Mouse (Mus musculus): ENCODE measurements around the gene Asic3. TPM values are rescaled to one million over a fixed set of nuclear protein-coding genes. Genes with fewer than 3 reads are reported as not detected.

Gene Asic3
- polyA plus RNA-seq, 1 experiment from 2014 or later = 0.58 TPM

- peaks cover 19% of the 10 kb centered on the region for H3K36me3 ChIP-seq (ENCODE audit: control insufficient read depth, insufficient read depth, low read length)
- 71% methylated on average over 3 of the region's 3 CpGs for WGBS
- H3K27me3 ChIP-seq (ENCODE audit: control insufficient read depth, insufficient read depth, low read length) = no peaks in the 10 kb centered on the region
- H3K4me3 ChIP-seq (ENCODE audit: low read depth, low read length) = no peak overlapping the region
- H3K4me2 ChIP-seq (ENCODE audit: low read depth, low read length) = no peak overlapping the region
- no peaks in the 10 kb centered on the region for H3K9me3 ChIP-seq (ENCODE audit: control insufficient read depth, low read length)
- H3K27ac ChIP-seq (ENCODE audit: low read depth, low read length) = no peak overlapping the region
- H3K9ac ChIP-seq (replicated peaks; ENCODE audit: low read depth, low read length) = no peak overlapping the region
- ATAC-seq (ENCODE audit: low read depth) = no peak
- H3K4me1 ChIP-seq (ENCODE audit: control insufficient read depth, insufficient read depth, low read length) = no peaks in the 10 kb centered on the region
Measured at GRCm38 (mm10) chr5:24405389-24405876, 7.8 kb upstream of the Asic3 start.

GRCm38 (mm10) chr5:24408651-24409050, 4.5 kb upstream of the Asic3 start:
- Histone ChIP-seq H3K27me3 (ENCODE audit: control insufficient read depth, insufficient read depth, low read length) (no peaks in the 10 kb centered on the region), H3K9ac (replicated peaks; ENCODE audit: low read depth, low read length) (no peak overlapping the region), H3K4me3 (ENCODE audit: low read depth, low read length) (no peak overlapping the region), H3K4me2 (ENCODE audit: low read depth, low read length) (no peak overlapping the region), H3K27ac (ENCODE audit: low read depth, low read length) (no peak overlapping the region), H3K4me1 (ENCODE audit: control insufficient read depth, insufficient read depth, low read length) (no peaks in the 10 kb centered on the region), H3K36me3 (ENCODE audit: control insufficient read depth, insufficient read depth, low read length) (peaks cover 12% of the 10 kb centered on the region; the same call in 1 of the 2 replicates), H3K9me3 (ENCODE audit: control insufficient read depth, low read length) (no peaks in the 10 kb centered on the region)
- no peak for ATAC-seq (ENCODE audit: low read depth)
- 93% methylated on average over 13 of the region's 13 CpGs for WGBS

- Histone ChIP-seq H3K36me3 (ENCODE audit: control insufficient read depth, insufficient read depth, low read length) (peaks cover 12% of the 10 kb centered on the region; the same call in 1 of the 2 replicates), H3K27ac (ENCODE audit: low read depth, low read length) (no peak overlapping the region), H3K9me3 (ENCODE audit: control insufficient read depth, low read length) (no peaks in the 10 kb centered on the region), H3K4me3 (ENCODE audit: low read depth, low read length) (no peak overlapping the region), H3K9ac (replicated peaks; ENCODE audit: low read depth, low read length) (no peak overlapping the region), H3K4me2 (ENCODE audit: low read depth, low read length) (no peak overlapping the region), H3K4me1 (ENCODE audit: control insufficient read depth, insufficient read depth, low read length) (no peaks in the 10 kb centered on the region), H3K27me3 (ENCODE audit: control insufficient read depth, insufficient read depth, low read length) (no peaks in the 10 kb centered on the region)
- WGBS = 88% methylated on average over 2 of the region's 2 CpGs
- ATAC-seq (ENCODE audit: low read depth) = no peak
Measured at GRCm38 (mm10) chr5:24409466-24409865, 3.7 kb upstream of the Asic3 start.

GRCm38 (mm10) chr5:24412063-24412462, 1.1 kb upstream of the Asic3 start:
- ATAC-seq (ENCODE audit: low read depth) = no peak

GRCm38 (mm10) chr5:24413938-24414337, 746 bp downstream of the Asic3 start:
- ATAC-seq (ENCODE audit: low read depth) = no peak
- Histone ChIP-seq H3K36me3 (ENCODE audit: control insufficient read depth, insufficient read depth, low read length) (0 out of 2 replicates have a peak, but pooled peaks cover 6% of the 10 kb centered on the region), H3K27me3 (ENCODE audit: control insufficient read depth, insufficient read depth, low read length) (no peaks in the 10 kb centered on the region), H3K27ac (ENCODE audit: low read depth, low read length) (no peak overlapping the region), H3K9me3 (ENCODE audit: control insufficient read depth, low read length) (no peaks in the 10 kb centered on the region), H3K4me3 (ENCODE audit: low read depth, low read length) (no peak overlapping the region), H3K4me2 (ENCODE audit: low read depth, low read length) (no peak overlapping the region), H3K9ac (replicated peaks; ENCODE audit: low read depth, low read length) (no peak overlapping the region), H3K4me1 (ENCODE audit: control insufficient read depth, insufficient read depth, low read length) (0 out of 2 replicates have a peak, but pooled peaks cover 8% of the 10 kb centered on the region)
- 85% methylated on average over 13 of the region's 13 CpGs for WGBS

More at GRCm38 (mm10) chr5:24412063-24412462, 1.1 kb upstream of the Asic3 start:
- H3K9me3 ChIP-seq (ENCODE audit: control insufficient read depth, low read length) = no peaks in the 10 kb centered on the region
- H3K27ac ChIP-seq (ENCODE audit: low read depth, low read length) = no peak overlapping the region
- 0 out of 2 replicates have a peak, but pooled peaks cover 8% of the 10 kb centered on the region for H3K4me1 ChIP-seq (ENCODE audit: control insufficient read depth, insufficient read depth, low read length)
- no peaks in the 10 kb centered on the region for H3K27me3 ChIP-seq (ENCODE audit: control insufficient read depth, insufficient read depth, low read length)
- 87% methylated on average over 2 of the region's 2 CpGs for WGBS
- H3K4me2 ChIP-seq (ENCODE audit: low read depth, low read length) = no peak overlapping the region
- H3K9ac ChIP-seq (replicated peaks; ENCODE audit: low read depth, low read length) = no peak overlapping the region
- peaks cover 10% of the 10 kb centered on the region; the same call in 1 of the 2 replicates for H3K36me3 ChIP-seq (ENCODE audit: control insufficient read depth, insufficient read depth, low read length)
- no peak overlapping the region for H3K4me3 ChIP-seq (ENCODE audit: low read depth, low read length)

- peak overlapping the region; percentile 23; the same call in 1 of the 2 replicates for H3K4me2 ChIP-seq (ENCODE audit: low read depth, low read length)
- H3K36me3 ChIP-seq (ENCODE audit: control insufficient read depth, insufficient read depth, low read length) = peaks cover 7% of the 10 kb centered on the region; the same call in 1 of the 2 replicates
- 0 out of 2 replicates have a peak, but pooled peaks cover 8% of the 10 kb centered on the region for H3K4me1 ChIP-seq (ENCODE audit: control insufficient read depth, insufficient read depth, low read length)
- no peak overlapping the region for H3K9ac ChIP-seq (replicated peaks; ENCODE audit: low read depth, low read length)
- no peaks in the 10 kb centered on the region for H3K27me3 ChIP-seq (ENCODE audit: control insufficient read depth, insufficient read depth, low read length)
- WGBS = 4% methylated on average over 21 of the region's 21 CpGs
- peak; percentile 78 for ATAC-seq (ENCODE audit: low read depth)
- H3K4me3 ChIP-seq (ENCODE audit: low read depth, low read length) = no peak overlapping the region
- no peaks in the 10 kb centered on the region for H3K9me3 ChIP-seq (ENCODE audit: control insufficient read depth, low read length)
- no peak overlapping the region for H3K27ac ChIP-seq (ENCODE audit: low read depth, low read length)
Measured at GRCm38 (mm10) chr5:24416222-24416736, 3.1 kb downstream of the Asic3 start.

GRCm38 (mm10) chr5:24417587-24417986, 4.4 kb downstream of the Asic3 start:
- H3K4me1 ChIP-seq (ENCODE audit: control insufficient read depth, insufficient read depth, low read length) = peaks cover 10% of the 10 kb centered on the region; the same call in 1 of the 2 replicates
- no peak overlapping the region for H3K4me3 ChIP-seq (ENCODE audit: low read depth, low read length)
- H3K9me3 ChIP-seq (ENCODE audit: control insufficient read depth, low read length) = no peaks in the 10 kb centered on the region
- H3K27me3 ChIP-seq (ENCODE audit: control insufficient read depth, insufficient read depth, low read length) = no peaks in the 10 kb centered on the region
- peaks cover 7% of the 10 kb centered on the region; the same call in 1 of the 2 replicates for H3K36me3 ChIP-seq (ENCODE audit: control insufficient read depth, insufficient read depth, low read length)
- no peak for ATAC-seq (ENCODE audit: low read depth)
- H3K4me2 ChIP-seq (ENCODE audit: low read depth, low read length) = no peak overlapping the region
- H3K27ac ChIP-seq (ENCODE audit: low read depth, low read length) = no peak overlapping the region
- 89% methylated on average over 10 of the region's 10 CpGs for WGBS
- H3K9ac ChIP-seq (replicated peaks; ENCODE audit: low read depth, low read length) = no peak overlapping the region

- H3K27me3 ChIP-seq (ENCODE audit: control insufficient read depth, insufficient read depth, low read length) = no peaks in the 10 kb centered on the region
- WGBS = 91% methylated on average over 9 of the region's 9 CpGs
- peaks cover 7% of the 10 kb centered on the region; the same call in 1 of the 2 replicates for H3K36me3 ChIP-seq (ENCODE audit: control insufficient read depth, insufficient read depth, low read length)
- no peak overlapping the region for H3K27ac ChIP-seq (ENCODE audit: low read depth, low read length)
- no peak overlapping the region for H3K4me3 ChIP-seq (ENCODE audit: low read depth, low read length)
- H3K4me2 ChIP-seq (ENCODE audit: low read depth, low read length) = no peak overlapping the region
- no peak overlapping the region for H3K9ac ChIP-seq (replicated peaks; ENCODE audit: low read depth, low read length)
- H3K4me1 ChIP-seq (ENCODE audit: control insufficient read depth, insufficient read depth, low read length) = peaks cover 20% of the 10 kb centered on the region; the same call in 1 of the 2 replicates
- H3K9me3 ChIP-seq (ENCODE audit: control insufficient read depth, low read length) = no peaks in the 10 kb centered on the region
- no peak for ATAC-seq (ENCODE audit: low read depth)
Measured at GRCm38 (mm10) chr5:24420381-24420780, 7.2 kb downstream of the Asic3 start.
